Mouse (Mus musculus) NIH3T3 (cell line): Measurements from ENCODE around the gene Olfr954.

Experiments
- DNase-seq: peaks from one replicate; pipeline ENCODE4 v3.0.0-alpha.2; 2012; ENCODE audit warnings: low read depth

Gene Olfr954

GRCm38 (mm10) chr9:39456401-39456800 lies at the start of gene Olfr954:
Gene Olfr954 (plus strand): TSS chr9:39456701.
- no peak for DNase-seq

- no peak for DNase-seq
Measured at GRCm38 (mm10) chr9:39427048-39427447, 29.5 kb upstream of the Olfr954 start, which contains the start of gene Olfr952. Gene Olfr952 (minus strand): TSS chr9:39427148.

DNA sequence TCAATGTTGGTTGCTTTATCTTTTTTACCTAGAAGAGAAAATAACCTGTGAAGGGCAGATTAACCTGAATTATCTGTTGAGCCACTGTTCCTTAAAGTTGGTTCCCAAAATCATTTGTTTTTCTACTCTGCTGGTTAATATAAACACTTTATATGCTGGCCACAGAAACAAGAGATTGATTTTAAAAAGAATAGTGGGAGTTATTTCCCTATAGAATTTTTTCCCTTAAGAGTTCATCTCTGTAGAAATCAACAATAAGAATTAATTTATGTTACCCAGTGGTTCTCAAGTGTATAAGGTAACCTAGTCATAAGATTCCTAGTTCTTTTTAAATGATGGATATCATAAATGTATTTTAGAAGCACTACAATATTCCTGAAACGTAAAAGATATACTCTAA lies 15.3 kb downstream of the Olfr954 start, which contains the start of gene Olfr955:
Olfr955 (minus strand) TSS at position 101 of the 400 bp plus-strand sequence.
- no peak for DNase-seq

DNA sequence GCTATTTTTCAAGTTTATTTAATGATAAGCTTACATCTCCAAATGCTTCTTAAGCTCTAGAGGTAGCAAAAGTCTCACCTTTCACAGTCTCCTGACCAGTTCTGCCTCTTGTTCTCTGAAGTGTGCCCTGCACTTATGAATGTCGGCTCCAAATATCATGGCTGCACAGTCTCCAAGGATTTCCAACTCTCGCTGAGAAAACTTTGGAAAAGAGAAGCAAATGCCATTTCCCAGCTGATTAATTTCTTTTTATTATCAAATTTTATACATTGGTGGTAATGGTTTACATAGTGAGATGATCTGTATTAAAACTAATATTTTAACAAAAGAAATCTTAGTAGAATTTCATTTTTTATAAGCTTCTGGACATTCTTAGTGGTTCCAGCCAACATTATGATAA lies 37.4 kb downstream of the Olfr954 start, which contains the start of gene Olfr44:
Olfr44 (minus strand) TSS at position 101 of the 400 bp plus-strand sequence.
- no peak for DNase-seq

DNA sequence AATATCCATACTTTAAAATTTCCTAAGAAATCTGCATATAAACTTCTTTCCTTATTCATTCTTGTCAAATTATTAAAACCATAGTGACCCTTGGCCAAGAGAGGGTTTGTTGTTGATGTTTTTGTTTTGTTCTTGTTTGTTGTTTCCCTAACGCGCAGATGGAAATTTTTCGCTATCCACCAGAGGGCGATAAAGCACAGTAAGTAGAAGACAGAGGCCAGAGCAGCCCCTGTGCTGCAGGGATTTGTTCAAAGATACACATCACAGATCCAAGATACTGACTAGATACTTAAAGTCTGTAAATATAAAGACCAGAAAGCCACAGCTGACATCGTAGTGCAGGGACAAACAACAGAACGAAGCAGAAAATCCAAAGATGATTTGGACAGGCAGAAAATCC lies 52.5 kb downstream of the Olfr954 start:
- peak; percentile 76 for DNase-seq

DNA sequence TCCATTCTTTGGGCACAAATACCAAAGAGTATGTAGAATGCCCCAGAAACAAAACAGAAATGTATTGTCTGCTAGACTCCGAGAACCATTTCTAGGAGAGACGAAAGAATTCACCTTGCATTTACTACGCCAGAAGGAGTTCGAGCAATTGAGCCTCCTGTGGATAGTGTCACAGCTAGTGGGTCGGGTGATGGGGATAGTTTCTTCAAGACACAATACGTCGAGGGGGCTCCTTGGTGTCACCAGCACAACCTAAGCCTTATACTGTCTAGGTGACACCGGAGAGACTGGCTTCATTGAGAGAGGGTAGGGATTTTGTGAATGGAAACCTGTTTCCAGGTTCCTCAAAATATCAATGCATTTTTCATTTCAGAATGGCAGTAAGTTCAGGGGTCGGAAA lies 52.9 kb downstream of the Olfr954 start:
- DNase-seq = no peak
